Mouse (Mus musculus): Measurements from ENCODE around the gene Ccnjl.

The Ccnjl gene

GRCm38 (mm10) chr11:43528683-43529499 lies at the start of gene Ccnjl:
Gene Ccnjl, plus strand, starts transcription at chr11:43528784.
- DNase-seq, result peak; percentile 37 to 74

GRCm38 (mm10) chr11:43479376-43479775 lies 49.2 kb upstream of the Ccnjl start:
- DNase-seq, result no peak

GRCm38 (mm10) chr11:43480561-43480960 lies 48.0 kb upstream of the Ccnjl start:
- no peak for DNase-seq

GRCm38 (mm10) chr11:43481672-43482522 lies 46.7 kb upstream of the Ccnjl start:
- DNase-seq, result no peak

GRCm38 (mm10) chr11:43483122-43483792 lies 45.3 kb upstream of the Ccnjl start:
- peak; percentile 36 to 64 for DNase-seq

- no peak for DNase-seq
These were observed 44.5 kb upstream of the Ccnjl start for GRCm38 (mm10) chr11:43484057-43484456.

- no peak for DNase-seq
These were observed 43.9 kb upstream of the Ccnjl start for GRCm38 (mm10) chr11:43484652-43485051.

GRCm38 (mm10) chr11:43485855-43486254 lies 42.7 kb upstream of the Ccnjl start:
- DNase-seq, result no peak

GRCm38 (mm10) chr11:43492663-43493062 lies 35.9 kb upstream of the Ccnjl start:
- DNase-seq, result peak; percentile 60 to 90

- DNase-seq, result peak; percentile 53 to 80
These were observed 34.7 kb upstream of the Ccnjl start for GRCm38 (mm10) chr11:43493815-43494409.

GRCm38 (mm10) chr11:43495037-43495436 lies 33.5 kb upstream of the Ccnjl start:
- no peak for DNase-seq

GRCm38 (mm10) chr11:43495532-43495931 lies 33.1 kb upstream of the Ccnjl start:
- peak; percentile 44 to 76 for DNase-seq

- no peak for DNase-seq
These were observed 27.3 kb upstream of the Ccnjl start for GRCm38 (mm10) chr11:43501256-43501655.

GRCm38 (mm10) chr11:43505188-43505587 lies 23.4 kb upstream of the Ccnjl start:
- no peak for DNase-seq

GRCm38 (mm10) chr11:43507976-43508375 lies 20.6 kb upstream of the Ccnjl start:
- no peak for DNase-seq

- DNase-seq, result no peak
These were observed 18.7 kb upstream of the Ccnjl start for GRCm38 (mm10) chr11:43509878-43510277.

- DNase-seq, result no peak
These were observed 15.9 kb upstream of the Ccnjl start for GRCm38 (mm10) chr11:43512661-43513190.

- peak; percentile 35 to 70 for DNase-seq
These were observed 12.1 kb upstream of the Ccnjl start for GRCm38 (mm10) chr11:43516344-43517021.

GRCm38 (mm10) chr11:43517641-43518040 lies 10.9 kb upstream of the Ccnjl start:
- no peak for DNase-seq

GRCm38 (mm10) chr11:43518086-43518485 lies 10.5 kb upstream of the Ccnjl start:
- DNase-seq, result no peak

GRCm38 (mm10) chr11:43518821-43519220 lies 9.8 kb upstream of the Ccnjl start:
- DNase-seq, result no peak

GRCm38 (mm10) chr11:43520521-43520920 lies 8.1 kb upstream of the Ccnjl start:
- DNase-seq, result peak in 1 of 2 experiments; percentile 11
